Mouse (Mus musculus): ENCODE data around the gene Olfm1. TPM values are rescaled to one million over a fixed set of nuclear protein-coding genes. Genes with fewer than 3 reads are reported as not detected.

Gene Olfm1
- total RNA-seq, 2 experiments from 2014 or later, result 34.7 to 45.6 TPM

- peak; percentile 30 for DNase-seq
Measured at GRCm38 (mm10) chr2:28228364-28228763, 35.6 kb downstream of the Olfm1 start.

- DNase-seq, result no peak
Measured at GRCm38 (mm10) chr2:28235129-28235528, 42.3 kb downstream of the Olfm1 start.

GRCm38 (mm10) chr2:28236447-28236846 lies 43.7 kb downstream of the Olfm1 start:
- no peak for DNase-seq

- no peak for DNase-seq
Measured at GRCm38 (mm10) chr2:28239616-28240015, 46.8 kb downstream of the Olfm1 start.

- DNase-seq, result no peak
Measured at GRCm38 (mm10) chr2:28240920-28241319, 48.1 kb downstream of the Olfm1 start.

GRCm38 (mm10) chr2:28241520-28242221 lies 48.9 kb downstream of the Olfm1 start:
- DNase-seq, result no peak

- DNase-seq, result no peak
Measured at GRCm38 (mm10) chr2:28242222-28242543, 49.4 kb downstream of the Olfm1 start.

GRCm38 (mm10) chr2:28244667-28245395 lies 52.0 kb downstream of the Olfm1 start:
- DNase-seq, result peak; percentile 38

GRCm38 (mm10) chr2:28246110-28246653 lies 53.4 kb downstream of the Olfm1 start:
- DNase-seq, result no peak

GRCm38 (mm10) chr2:28247098-28247497 lies 54.3 kb downstream of the Olfm1 start:
- DNase-seq, result no peak

GRCm38 (mm10) chr2:28252554-28252953 lies 59.8 kb downstream of the Olfm1 start:
- no peak for DNase-seq

- no peak for DNase-seq
Measured at GRCm38 (mm10) chr2:28256029-28256428, 63.2 kb downstream of the Olfm1 start.

GRCm38 (mm10) chr2:28261438-28261837 lies 68.6 kb downstream of the Olfm1 start:
- no peak for DNase-seq

- DNase-seq, result no peak
Measured at GRCm38 (mm10) chr2:28267776-28268275, 75.0 kb downstream of the Olfm1 start.

GRCm38 (mm10) chr2:28270561-28270960 lies 77.8 kb downstream of the Olfm1 start:
- DNase-seq, result peak; percentile 53

- no peak for DNase-seq
Measured at GRCm38 (mm10) chr2:28272218-28272965, 79.6 kb downstream of the Olfm1 start.

GRCm38 (mm10) chr2:28274006-28274405 lies 81.2 kb downstream of the Olfm1 start:
- no peak for DNase-seq

GRCm38 (mm10) chr2:28275345-28275744 lies 82.6 kb downstream of the Olfm1 start:
- peak; percentile 24 for DNase-seq

GRCm38 (mm10) chr2:28278150-28278549 lies 85.4 kb downstream of the Olfm1 start:
- peak; percentile 89 for DNase-seq

GRCm38 (mm10) chr2:28278853-28279252 lies 86.1 kb downstream of the Olfm1 start:
- no peak for DNase-seq
